Mouse (Mus musculus): ENCODE results near the gene Psmb11. TPM values are rescaled to one million over a fixed set of nuclear protein-coding genes. Genes with fewer than 3 reads are reported as not detected.

Gene Psmb11
- total and polyA plus RNA-seq, 2 experiments from 2014 or later: not detected

DNA sequence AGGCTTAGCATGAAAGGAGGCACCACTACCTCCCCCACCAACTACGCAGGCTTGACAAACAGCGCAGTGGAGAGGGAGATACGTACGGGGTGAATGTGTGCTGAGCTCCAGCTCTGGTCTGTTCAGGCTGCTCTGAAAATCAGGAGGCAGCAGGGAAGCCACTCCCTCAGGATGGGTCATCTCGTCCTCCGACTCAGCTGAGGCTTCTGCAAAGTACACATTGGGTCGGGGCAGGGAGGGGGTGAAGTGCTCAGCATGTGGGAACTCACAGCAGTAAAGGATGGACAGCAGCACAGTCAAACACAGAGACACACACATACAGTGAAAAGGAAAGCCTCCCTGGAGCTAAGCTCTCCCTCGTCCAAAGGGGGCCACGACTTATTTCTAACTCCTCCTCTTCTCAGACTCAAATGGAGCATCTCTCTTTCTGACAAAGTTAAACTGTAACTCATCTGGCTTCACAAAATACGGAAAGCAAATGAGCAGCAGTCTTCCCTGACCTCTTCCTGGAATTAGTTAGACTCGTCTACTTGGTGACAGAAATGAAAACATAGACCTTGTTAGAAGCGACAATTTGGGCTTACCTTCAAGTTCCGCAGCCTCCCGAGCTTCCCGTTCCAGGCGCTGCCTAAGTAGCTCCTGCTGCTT, 57.5 kb downstream of the Psmb11 start:
- TF ChIP-seq EP300 (IDR thresholded peaks at IDR 0.05; ENCODE audit: low read depth) (no peak), CTCF (IDR thresholded peaks at IDR 0.05; ENCODE audit: low read depth) (no peak)
- Histone ChIP-seq H3K27me3 (ENCODE audit: control insufficient read depth, insufficient read depth, low read length) (no peaks in the 10 kb centered on the region), H3K4me3 (ENCODE audit: low read depth, low read length) (no peak overlapping the region), H3K9ac (replicated peaks; ENCODE audit: low read depth, low read length) (no peak overlapping the region), H3K4me1 (ENCODE audit: control insufficient read depth, insufficient read depth) (no peaks in the 10 kb centered on the region; the same call in 1 of the 2 replicates), H3K9me3 (replicated peaks; ENCODE audit: control insufficient read depth, low read length) (no peaks in the 10 kb centered on the region), H3K4me2 (ENCODE audit: low read depth, low read length) (no peak overlapping the region), H3K27ac (ENCODE audit: low read depth) (no peak overlapping the region), H3K36me3 (replicated peaks; ENCODE audit: control insufficient read depth, insufficient read depth, low read length) (peaks cover 67% of the 10 kb centered on the region)
- ATAC-seq (ENCODE audit: insufficient read depth, low read depth): no peak
- WGBS: 88% methylated on average over 16 of the region's 16 CpGs
- DNase-seq (ENCODE audit: low spot score): no peak

MicroRNAs encoded within 50 kb of the gene (microRNA counts, 519-probe panel; counts per million panel counts)
- not detected for microRNA mmu-miR-686

Small RNA genes within 50 kb of the gene (microRNA-seq; reads per million reads assigned to microRNA genes)
- gene Mir686 (not detected), gene Mir6948 (not detected)

Other genes starting within 250 kb of the Psmb11 start
- 11.3 and 16.6 TPM in 2 replicates for gene Slc7a7, start 203.7 kb upstream of the Psmb11 start, total RNA-seq (2014; rRNA removed; ENCODE audit: low replicate concordance)
- 6.7 and 8.9 TPM in 2 replicates for gene Slc7a7, start 203.7 kb upstream of the Psmb11 start, polyA plus RNA-seq (2015; fragmentation: Nextera tagmentation; extraction: Ambion mirVana)
- gene Mrpl52, start 194.5 kb upstream of the Psmb11 start, total RNA-seq (2014; rRNA removed; ENCODE audit: low replicate concordance): 132 and 145 TPM in 2 replicates
- gene Mrpl52, start 194.5 kb upstream of the Psmb11 start, polyA plus RNA-seq (2015; fragmentation: Nextera tagmentation; extraction: Ambion mirVana): 335 and 371 TPM in 2 replicates
- gene Mmp14, start 189.8 kb upstream of the Psmb11 start, total RNA-seq (2014; rRNA removed; ENCODE audit: low replicate concordance): 59.9 and 73.2 TPM in 2 replicates
- 59.7 and 60.9 TPM in 2 replicates for gene Mmp14, start 189.8 kb upstream of the Psmb11 start, polyA plus RNA-seq (2015; fragmentation: Nextera tagmentation; extraction: Ambion mirVana)
- 81.5 and 110 TPM in 2 replicates for gene Lrp10, start 157.3 kb upstream of the Psmb11 start, total RNA-seq (2014; rRNA removed; ENCODE audit: low replicate concordance)
- gene Lrp10, start 157.3 kb upstream of the Psmb11 start, polyA plus RNA-seq (2015; fragmentation: Nextera tagmentation; extraction: Ambion mirVana): 47.8 and 54.4 TPM in 2 replicates
- gene Rem2, start 145.3 kb upstream of the Psmb11 start, total RNA-seq (2014; rRNA removed; ENCODE audit: low replicate concordance): 0.77 TPM in 1 of 2 replicates, not detected in the other
- gene Rem2, start 145.3 kb upstream of the Psmb11 start, polyA plus RNA-seq (2015; fragmentation: Nextera tagmentation; extraction: Ambion mirVana): 0.15 and 0.27 TPM in 2 replicates
- 35.0 and 42.0 TPM in 2 replicates for gene Prmt5, start 103.9 kb upstream of the Psmb11 start, total RNA-seq (2014; rRNA removed; ENCODE audit: low replicate concordance)
- 30.6 and 31.6 TPM in 2 replicates for gene Prmt5, start 103.9 kb upstream of the Psmb11 start, polyA plus RNA-seq (2015; fragmentation: Nextera tagmentation; extraction: Ambion mirVana)
- 84.6 and 109 TPM in 2 replicates for gene Haus4, start 66.8 kb upstream of the Psmb11 start, total RNA-seq (2014; rRNA removed; ENCODE audit: low replicate concordance)
- 26.3 and 27.0 TPM in 2 replicates for gene Haus4, start 66.8 kb upstream of the Psmb11 start, polyA plus RNA-seq (2015; fragmentation: Nextera tagmentation; extraction: Ambion mirVana)
- 24.8 and 32.5 TPM in 2 replicates for gene Ajuba, start 43.9 kb upstream of the Psmb11 start, total RNA-seq (2014; rRNA removed; ENCODE audit: low replicate concordance)
- 9.9 and 11.3 TPM in 2 replicates for gene Ajuba, start 43.9 kb upstream of the Psmb11 start, polyA plus RNA-seq (2015; fragmentation: Nextera tagmentation; extraction: Ambion mirVana)
- gene 4931414P19Rik, start 15.4 kb upstream of the Psmb11 start, total RNA-seq (2014; rRNA removed; ENCODE audit: low replicate concordance): 5.3 and 12.4 TPM in 2 replicates
- 3.3 and 4.0 TPM in 2 replicates for gene 4931414P19Rik, start 15.4 kb upstream of the Psmb11 start, polyA plus RNA-seq (2015; fragmentation: Nextera tagmentation; extraction: Ambion mirVana)
- 207 TPM in 2 replicates for gene Psmb5, start 3.4 kb upstream of the Psmb11 start, total RNA-seq (2014; rRNA removed; ENCODE audit: low replicate concordance)
- 342 and 350 TPM in 2 replicates for gene Psmb5, start 3.4 kb upstream of the Psmb11 start, polyA plus RNA-seq (2015; fragmentation: Nextera tagmentation; extraction: Ambion mirVana)
- gene Gm17606, start 19.5 kb downstream of the Psmb11 start, total RNA-seq (2014; rRNA removed; ENCODE audit: low replicate concordance): not detected in 2 replicates
- gene Gm17606, start 19.5 kb downstream of the Psmb11 start, polyA plus RNA-seq (2015; fragmentation: Nextera tagmentation; extraction: Ambion mirVana): not detected in 2 replicates
- 6.2 and 7.0 TPM in 2 replicates for gene Cdh24, start 19.9 kb downstream of the Psmb11 start, total RNA-seq (2014; rRNA removed; ENCODE audit: low replicate concordance)
- 0.41 and 0.47 TPM in 2 replicates for gene Cdh24, start 19.9 kb downstream of the Psmb11 start, polyA plus RNA-seq (2015; fragmentation: Nextera tagmentation; extraction: Ambion mirVana)
- 15.4 and 27.8 TPM in 2 replicates for gene 1700123O20Rik, start 64.8 kb downstream of the Psmb11 start, total RNA-seq (2014; rRNA removed; ENCODE audit: low replicate concordance)
- gene 1700123O20Rik, start 64.8 kb downstream of the Psmb11 start, polyA plus RNA-seq (2015; fragmentation: Nextera tagmentation; extraction: Ambion mirVana): 39.1 and 40.8 TPM in 2 replicates
- gene Acin1, start 65.5 kb downstream of the Psmb11 start, total RNA-seq (2014; rRNA removed; ENCODE audit: low replicate concordance): 54.8 and 69.7 TPM in 2 replicates
- 56.0 and 57.5 TPM in 2 replicates for gene Acin1, start 65.5 kb downstream of the Psmb11 start, polyA plus RNA-seq (2015; fragmentation: Nextera tagmentation; extraction: Ambion mirVana)
- not detected in 2 replicates for gene Gm29776, start 77.4 kb downstream of the Psmb11 start, total RNA-seq (2014; rRNA removed; ENCODE audit: low replicate concordance)
- gene Gm29776, start 77.4 kb downstream of the Psmb11 start, polyA plus RNA-seq (2015; fragmentation: Nextera tagmentation; extraction: Ambion mirVana): 0.10 and 0.11 TPM in 2 replicates
- gene Cebpe, start 90.7 kb downstream of the Psmb11 start, total RNA-seq (2014; rRNA removed; ENCODE audit: low replicate concordance): not detected in 2 replicates
- gene Cebpe, start 90.7 kb downstream of the Psmb11 start, polyA plus RNA-seq (2015; fragmentation: Nextera tagmentation; extraction: Ambion mirVana): not detected in 2 replicates
- 3.1 and 3.2 TPM in 2 replicates for gene Slc7a8, start 160.5 kb downstream of the Psmb11 start, total RNA-seq (2014; rRNA removed; ENCODE audit: low replicate concordance)
- gene Slc7a8, start 160.5 kb downstream of the Psmb11 start, polyA plus RNA-seq (2015; fragmentation: Nextera tagmentation; extraction: Ambion mirVana): 1.2 and 1.3 TPM in 2 replicates
- not detected in 2 replicates for gene Rnf212b, start 192.7 kb downstream of the Psmb11 start, total RNA-seq (2014; rRNA removed; ENCODE audit: low replicate concordance)
- gene Rnf212b, start 192.7 kb downstream of the Psmb11 start, polyA plus RNA-seq (2015; fragmentation: Nextera tagmentation; extraction: Ambion mirVana): 0.15 TPM in 1 of 2 replicates, not detected in the other
- 4.5 and 5.1 TPM in 2 replicates for gene Homez, start 249.5 kb downstream of the Psmb11 start, total RNA-seq (2014; rRNA removed; ENCODE audit: low replicate concordance)
- gene Homez, start 249.5 kb downstream of the Psmb11 start, polyA plus RNA-seq (2015; fragmentation: Nextera tagmentation; extraction: Ambion mirVana): 4.3 and 5.4 TPM in 2 replicates

Measured in heart, postnatal 0 days (tissue).